ENCODE assay signal across 8 mouse cellular contexts in genomic region chr4:131837872-131838524, GRCm38 (mm10). TPM values are rescaled to one million over a fixed set of nuclear protein-coding genes. Genes with fewer than 3 reads are reported as not detected.
DNase-seq lines count a peak whose midpoint lies in the region; ATAC-seq lines count a peak whose summit lies in the region.

Gene Ptpru, minus strand, starts transcription at chr4:131838288.

- peak within 1 kb of the TSS; percentile 71 for H3K4me3 ChIP-seq in intestine, embryonic 16.5 days (ENCODE audit: low read length)
- H3K4me3 ChIP-seq in midbrain, embryonic 11.5 days (ENCODE audit: low read depth, low read length), result peak within 1 kb of the TSS; percentile 67

- H3K9me3 ChIP-seq in intestine, embryonic 16.5 days (ENCODE audit: control insufficient read depth, low read length), result no peaks in the 10 kb centered on the region
- H3K9me3 ChIP-seq in midbrain, embryonic 11.5 days (ENCODE audit: control insufficient read depth, low read length), result no peaks in the 10 kb centered on the region

- peak; percentile 86 for ATAC-seq in intestine, embryonic 16.5 days
- ATAC-seq in midbrain, embryonic 11.5 days (ENCODE audit: low FRiP score), result peak; percentile 87

- peaks cover 12% of the 10 kb centered on the region; the same call in 1 of the 2 replicates for H3K27me3 ChIP-seq in intestine, embryonic 16.5 days (replicated peaks; ENCODE audit: control insufficient read depth, insufficient read depth, low read length)
- peaks cover 28% of the 10 kb centered on the region for H3K27me3 ChIP-seq in midbrain, embryonic 11.5 days (ENCODE audit: control insufficient read depth, insufficient read depth, low read length)

- peak within 1 kb of the TSS; percentile 100 for H3K4me2 ChIP-seq in intestine, embryonic 16.5 days (ENCODE audit: low read depth, low read length)
- H3K4me2 ChIP-seq in midbrain, embryonic 11.5 days, result peak within 1 kb of the TSS; percentile 98

- intact Hi-C loops in left cerebral cortex, postnatal 36 days (cut with DNase I), result loop anchor here (1.0 to 10.0 kb wide), 6 partner anchors 56 to 878 kb away; no protein-coding TSS in a partner anchor

- WGBS in intestine, embryonic 16.5 days, result under 1% methylated on average over 72 of the region's 72 CpGs
- WGBS in midbrain, embryonic 11.5 days, result under 1% methylated on average over 71 of the region's 72 CpGs

- peak within 1 kb of the TSS; percentile 76 for H3K9ac ChIP-seq in intestine, embryonic 16.5 days (ENCODE audit: low read depth, low read length)
- H3K9ac ChIP-seq in midbrain, embryonic 11.5 days (ENCODE audit: low read length), result peak within 1 kb of the TSS; percentile 79

- peak; percentile 91 for DNase-seq in ZHBTc4 (ENCODE audit: low read depth, low spot score)
- peak; percentile 88 for DNase-seq in embryo, embryonic 10 days (ENCODE audit: low spot score)
- peak; percentile 89 to 93 for DNase-seq in gastrocnemius, postnatal 4 days (ENCODE audit: low spot score in 2 of 2)
- DNase-seq in left cerebral cortex, postnatal 36 days (ENCODE audit: low spot score in 2 of 2), result peak; percentile 89
- peak; percentile 99 for DNase-seq in midbrain, embryonic 11.5 days (ENCODE audit: low spot score, missing footprints)
- peak; percentile 99 for DNase-seq in right cerebral cortex, postnatal 4 days
- DNase-seq in adipocyte (ENCODE audit: low spot score), result no peak

- H3K27ac ChIP-seq in intestine, embryonic 16.5 days (ENCODE audit: low read length), result no peak within 1 kb of the TSS
- no peak within 1 kb of the TSS for H3K27ac ChIP-seq in midbrain, embryonic 11.5 days (ENCODE audit: low read depth, low read length)

- peaks cover 11% of the 10 kb centered on the region for H3K4me1 ChIP-seq in intestine, embryonic 16.5 days (ENCODE audit: control insufficient read depth, insufficient read depth, low read length)
- peaks cover 8% of the 10 kb centered on the region for H3K4me1 ChIP-seq in midbrain, embryonic 11.5 days (ENCODE audit: control insufficient read depth, insufficient read depth, low read length)

- H3K36me3 ChIP-seq in intestine, embryonic 16.5 days (ENCODE audit: control insufficient read depth, insufficient read depth, low read length), result no peaks in the 10 kb centered on the region
- no peaks in the 10 kb centered on the region for H3K36me3 ChIP-seq in midbrain, embryonic 11.5 days (ENCODE audit: control insufficient read depth, insufficient read depth, low read length)

RNA-seq across cellular contexts. Expression of gene Ptpru, which starts in this region (rescaled TPM):
- total RNA-seq in gastrocnemius, postnatal 4 days (2021), result 1 to 10 TPM; 1.3 to 1.4 TPM
- 4.7 and 4.8 TPM in 2 replicates for polyA plus RNA-seq in intestine, embryonic 16.5 days (2015; fragmentation: Nextera tagmentation; extraction: Ambion mirVana)
- total RNA-seq in left cerebral cortex, postnatal 36 days (2021), result 10 to 100 TPM; 44.6 to 57.4 TPM
- polyA plus RNA-seq in midbrain, embryonic 11.5 days (2014; fragmentation: Nextera tagmentation; extraction: Ambion mirVana), result 9.6 and 11.4 TPM in 2 replicates

Comparison
In these comparisons a context has a peak if more than half of its experiments do, and no peak if none do; other contexts are left out.
1. RNA of gene Ptpru (total RNA-seq): 44.6 to 57.4 TPM in left cerebral cortex, postnatal 36 days; 1.3 to 1.4 TPM in gastrocnemius, postnatal 4 days; every median in the first group is over 10 times any median in the second.